Mouse (Mus musculus): ENCODE measurements at regions not wholly inside any gene's neighbourhood (a gene's known extent, or its start where the extent isn't known, plus 50 kb on each side); places are given as distances from the start of the nearest gene placed in this dataset.
A peak's percentile ranks its signal among the peaks of the same experiment; 100 is the strongest.

GRCm38 (mm10) chrX:68954687-68955086 lies 61.8 kb upstream of the Gm6812 start:
- no peak for DNase-seq (ENCODE audit: low read depth, low spot score)

GRCm38 (mm10) chrX:68953298-68953697 lies 60.4 kb upstream of the Gm6812 start:
- peak; percentile 12 for DNase-seq (ENCODE audit: low read depth, low spot score)

- peak; percentile 16 for DNase-seq (ENCODE audit: low read depth, low spot score)
Measured at GRCm38 (mm10) chrX:68950730-68951129, 57.9 kb upstream of the Gm6812 start.

- no peak for DNase-seq (ENCODE audit: low read depth, low spot score)
Measured at GRCm38 (mm10) chrX:68945741-68946140, 52.9 kb upstream of the Gm6812 start.

Data from brain, embryonic 18.5 days (tissue).